Mouse (Mus musculus) gonadal fat pad, adult 2 months (tissue): Measurements from ENCODE around the gene Lman2l. TPM values are rescaled to one million over a fixed set of nuclear protein-coding genes. Genes with fewer than 3 reads are reported as not detected.

Experiments used
- DNase-seq: peaks from one replicate; pipeline ENCODE4 v3.0.0-alpha.2; 2012; ENCODE audit warnings: low read depth
- polyA plus RNA-seq: library from polyadenylated mRNA; depleted of rRNA; stranded (reverse); fragments of >200 nt; gene quantifications from 2 replicates; pipeline ENCODE4 v1.2.3, GENCODE M21; 2012

Lman2l gene
- polyA plus RNA-seq, 1 experiment: 18.6 TPM

GRCm38 (mm10) chr1:36458169-36458568 is 13.1 kb upstream of the Lman2l start:
- no peak for DNase-seq

- no peak for DNase-seq
Observed at GRCm38 (mm10) chr1:36457388-36458014, 12.4 kb upstream of the Lman2l start.

GRCm38 (mm10) chr1:36454055-36454815 is 9.2 kb upstream of the Lman2l start:
- DNase-seq: no peak

- DNase-seq: no peak
Observed at GRCm38 (mm10) chr1:36446841-36447240, 1.8 kb upstream of the Lman2l start.

GRCm38 (mm10) chr1:36446106-36446824 is 1.2 kb upstream of the Lman2l start:
- no peak for DNase-seq

- no peak for DNase-seq
Observed at GRCm38 (mm10) chr1:36445508-36445907, 437 bp upstream of the Lman2l start.

- DNase-seq: peak; percentile 84
Observed at GRCm38 (mm10) chr1:36441101-36441500, 4.0 kb downstream of the Lman2l start.

GRCm38 (mm10) chr1:36437223-36437622 is 7.8 kb downstream of the Lman2l start:
- DNase-seq: no peak

- no peak for DNase-seq
Observed at GRCm38 (mm10) chr1:36436515-36436914, 8.6 kb downstream of the Lman2l start.

- no peak for DNase-seq
Observed at GRCm38 (mm10) chr1:36435071-36435470, 10.0 kb downstream of the Lman2l start.

- DNase-seq: no peak
Observed at GRCm38 (mm10) chr1:36433616-36434015, 11.5 kb downstream of the Lman2l start.

- no peak for DNase-seq
Observed at GRCm38 (mm10) chr1:36432999-36433398, 12.1 kb downstream of the Lman2l start.

- no peak for DNase-seq
Observed at GRCm38 (mm10) chr1:36429511-36429910, 15.6 kb downstream of the Lman2l start.

- DNase-seq: no peak
Observed at GRCm38 (mm10) chr1:36404531-36404930, 40.5 kb downstream of the Lman2l start.

GRCm38 (mm10) chr1:36401509-36401908 is 43.6 kb downstream of the Lman2l start:
- DNase-seq: no peak

GRCm38 (mm10) chr1:36397041-36397440 is 48.0 kb downstream of the Lman2l start:
- no peak for DNase-seq

- DNase-seq: no peak
Observed at GRCm38 (mm10) chr1:36379582-36379981, 65.5 kb downstream of the Lman2l start.

GRCm38 (mm10) chr1:36378880-36379279 is 66.2 kb downstream of the Lman2l start:
- no peak for DNase-seq

GRCm38 (mm10) chr1:36371934-36372845 is 72.9 kb downstream of the Lman2l start, which contains the start of gene Fer1l5:
TSS of gene Fer1l5 (plus strand) at chr1:36372291.
- no peak for DNase-seq

GRCm38 (mm10) chr1:36370918-36371317 is 74.2 kb downstream of the Lman2l start:
- peak; percentile 30 for DNase-seq
